Mouse (Mus musculus): ENCODE data around the gene Mfsd4b2. TPM values are rescaled to one million over a fixed set of nuclear protein-coding genes. Genes with fewer than 3 reads are reported as not detected.
"Not testable (repeated sequence)": the region's sequence is repeated elsewhere in the genome, so short reads cannot be mapped to it uniquely, and the experiment has no call there.

Gene Mfsd4b2
- not detected in 2 replicates for polyA plus RNA-seq (2015; fragmentation: Nextera tagmentation; extraction: Ambion mirVana)

DNA sequence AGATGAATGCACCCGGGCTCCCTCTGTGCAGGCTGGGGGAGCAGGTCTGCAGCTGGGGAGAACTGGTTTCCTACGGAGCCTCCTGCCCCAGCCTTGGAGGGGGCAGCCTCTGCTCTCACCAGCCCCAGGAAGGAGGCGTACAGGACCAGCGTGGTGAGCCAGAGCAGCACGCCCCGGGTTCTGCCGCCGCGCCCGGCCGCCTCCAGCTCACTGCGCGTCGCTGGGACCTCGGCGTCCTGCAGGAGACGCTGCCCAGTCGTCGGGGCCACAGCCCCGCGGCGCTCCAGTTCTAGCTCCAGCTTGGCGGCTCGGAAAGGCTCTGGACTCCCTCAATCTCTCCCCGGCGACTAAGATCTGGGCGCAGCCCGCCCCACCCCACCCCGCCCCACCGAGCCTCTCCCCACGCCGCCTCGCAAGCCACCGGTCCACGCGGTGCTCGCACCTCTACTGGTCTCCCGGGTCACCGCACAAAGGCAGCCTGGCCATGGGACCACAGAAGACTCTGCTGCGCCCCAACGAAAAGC lies at the start of gene Mfsd4b2:
Gene Mfsd4b2 (minus strand): TSS at position 308 of the 524 bp plus-strand sequence.
- peak; percentile 70; the same call in 1 of the 2 replicates for ATAC-seq (replicated peaks)
- Histone ChIP-seq H3K4me3 (peak within 1 kb of the TSS; percentile 38), H3K4me1 (0 out of 2 replicates have a peak, but pooled peaks cover 5% of the 10 kb centered on the region), H3K9ac (replicated peaks) (peak within 1 kb of the TSS; percentile 35), H3K27me3 (peaks cover 12% of the 10 kb centered on the region; the same call in 1 of the 2 replicates), H3K9me3 (no peaks in the 10 kb centered on the region), H3K4me2 (replicated peaks) (peak within 1 kb of the TSS; percentile 72), H3K27ac (replicated peaks) (no peak within 1 kb of the TSS), H3K36me3 (no peaks in the 10 kb centered on the region)
- WGBS: 2% methylated on average over 41 of the region's 41 CpGs

GRCm38 (mm10) chr10:39975771-39976170 lies 49.0 kb upstream of the Mfsd4b2 start:
- 39% methylated on average over 2 of the region's 2 CpGs for WGBS
- Histone ChIP-seq H3K4me2 (replicated peaks) (no peak overlapping the region), H3K9ac (replicated peaks) (no peak overlapping the region), H3K9me3 (peaks cover 6% of the 10 kb centered on the region; the same call in 1 of the 2 replicates), H3K27ac (replicated peaks) (no peak overlapping the region), H3K27me3 (no peaks in the 10 kb centered on the region), H3K4me3 (no peak overlapping the region), H3K36me3 (no peaks in the 10 kb centered on the region), H3K4me1 (no peaks in the 10 kb centered on the region)
- ATAC-seq (replicated peaks): no peak

- ATAC-seq (replicated peaks): no peak
- H3K9ac ChIP-seq (replicated peaks): no peak overlapping the region
- no peaks in the 10 kb centered on the region for H3K27me3 ChIP-seq
- no peak overlapping the region for H3K27ac ChIP-seq (replicated peaks)
- no peak overlapping the region for H3K4me3 ChIP-seq
- no peaks in the 10 kb centered on the region for H3K4me1 ChIP-seq
- no peak overlapping the region for H3K4me2 ChIP-seq (replicated peaks)
- WGBS: 67% methylated on average over 11 of the region's 11 CpGs
- peaks cover 6% of the 10 kb centered on the region; the same call in 1 of the 2 replicates for H3K9me3 ChIP-seq
- H3K36me3 ChIP-seq: no peaks in the 10 kb centered on the region
Measured at GRCm38 (mm10) chr10:39974982-39975381, 48.3 kb upstream of the Mfsd4b2 start.

GRCm38 (mm10) chr10:39967512-39967911 lies 40.8 kb upstream of the Mfsd4b2 start:
- Histone ChIP-seq H3K4me1 (no peaks in the 10 kb centered on the region), H3K4me2 (replicated peaks) (no peak overlapping the region), H3K4me3 (no peak overlapping the region), H3K27ac (replicated peaks) (no peak overlapping the region), H3K27me3 (no peaks in the 10 kb centered on the region), H3K36me3 (no peaks in the 10 kb centered on the region), H3K9me3 (no peaks in the 10 kb centered on the region), H3K9ac (replicated peaks) (no peak overlapping the region)
- ATAC-seq (replicated peaks): no peak
- WGBS: 89% methylated on average over 3 of the region's 3 CpGs

DNA sequence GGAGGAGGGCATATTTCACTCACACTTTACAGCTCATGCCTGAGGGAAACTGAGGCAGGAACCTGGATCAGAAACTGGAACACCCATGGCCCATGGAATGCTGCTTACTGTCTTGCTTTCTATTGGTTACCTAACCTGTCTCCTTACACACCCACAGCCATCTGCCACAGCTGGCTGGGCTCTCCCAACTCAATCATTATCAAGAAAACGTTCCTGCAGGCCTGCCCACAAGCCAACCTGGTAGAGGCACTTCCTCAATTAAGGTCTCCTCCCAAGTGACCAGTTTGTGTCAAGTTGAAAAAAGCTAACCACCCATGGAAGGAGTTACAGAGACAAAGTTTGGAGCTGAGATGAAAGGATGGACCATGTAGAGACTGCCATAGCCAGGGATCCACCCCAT lies 35.2 kb upstream of the Mfsd4b2 start:
- no peaks in the 10 kb centered on the region for H3K9me3 ChIP-seq
- WGBS: 47% methylated on average over 1 of the region's 1 CpGs
- H3K4me1 ChIP-seq: peaks cover 8% of the 10 kb centered on the region; the same call in 1 of the 2 replicates
- no peaks in the 10 kb centered on the region for H3K27me3 ChIP-seq
- no peak for ATAC-seq (replicated peaks)
- H3K4me2 ChIP-seq (replicated peaks): no peak overlapping the region
- H3K4me3 ChIP-seq: no peak overlapping the region
- no peak overlapping the region for H3K9ac ChIP-seq (replicated peaks)
- H3K36me3 ChIP-seq: no peaks in the 10 kb centered on the region
- no peak overlapping the region for H3K27ac ChIP-seq (replicated peaks)

DNA sequence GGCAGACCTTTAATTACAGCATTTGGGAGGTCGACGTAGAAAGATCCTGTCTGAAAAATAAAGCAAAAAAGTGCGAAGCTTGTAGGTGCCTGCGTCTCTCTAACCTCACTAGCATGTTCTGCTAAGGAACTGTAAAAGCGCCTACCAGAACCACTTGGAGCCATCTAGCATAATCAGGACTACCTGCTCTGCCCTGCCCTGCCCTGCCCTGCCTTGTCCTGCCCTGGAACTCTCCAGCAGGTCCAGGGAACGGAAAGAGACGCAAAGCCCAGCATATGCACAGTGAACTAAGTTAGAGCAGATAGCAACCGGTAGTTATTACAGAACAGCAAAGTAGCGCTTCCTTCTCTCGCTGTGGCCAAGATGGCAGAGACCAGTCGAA lies 33.7 kb upstream of the Mfsd4b2 start:
- Histone ChIP-seq H3K4me2 (replicated peaks) (peak overlapping the region; percentile 88), H3K27me3 (no peaks in the 10 kb centered on the region), H3K9ac (replicated peaks) (no peak overlapping the region), H3K9me3 (no peaks in the 10 kb centered on the region), H3K36me3 (no peaks in the 10 kb centered on the region), H3K4me1 (peaks cover 8% of the 10 kb centered on the region; the same call in 1 of the 2 replicates), H3K4me3 (peak overlapping the region; percentile 48), H3K27ac (replicated peaks) (no peak overlapping the region)
- peak; percentile 74 for ATAC-seq (replicated peaks)
- 42% methylated on average over 11 of the region's 11 CpGs for WGBS

DNA sequence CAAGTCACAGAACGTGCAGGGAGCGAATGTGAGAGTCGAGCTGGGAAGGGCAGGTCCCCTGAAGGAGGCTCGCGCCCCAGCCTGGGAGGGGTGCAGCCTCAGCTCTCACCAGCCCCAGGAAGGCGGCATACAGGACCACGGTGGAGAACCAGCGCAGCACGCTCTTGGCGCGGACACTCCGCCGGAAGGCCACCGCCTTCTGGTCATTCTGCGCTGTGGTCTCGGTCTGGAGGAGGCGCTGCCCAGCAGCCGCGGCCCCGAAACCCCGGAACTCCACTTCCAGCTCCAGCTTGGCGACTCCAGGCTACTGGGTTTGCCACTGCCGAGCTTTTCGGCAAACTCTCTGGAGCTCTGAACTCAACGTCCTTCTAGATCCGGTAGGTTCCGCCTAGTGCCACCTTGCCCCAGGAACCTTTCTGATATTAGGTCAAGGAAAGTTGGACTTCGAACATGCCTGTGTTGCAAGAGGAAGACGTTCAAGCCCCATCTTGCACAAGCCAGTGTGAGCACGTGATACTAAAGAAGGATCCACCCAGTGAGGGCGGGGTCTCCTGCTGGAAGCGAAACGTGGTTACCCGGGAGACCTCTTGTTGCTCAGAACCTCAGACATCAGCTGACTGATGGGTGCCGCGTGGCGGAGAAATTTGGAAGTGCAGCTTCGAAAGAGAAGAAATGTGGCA lies 33.2 kb upstream of the Mfsd4b2 start, which contains the start of gene Mfsd4b3:
Gene Mfsd4b3 (minus strand): TSS at position 393 of the 680 bp plus-strand sequence.
- WGBS: under 1% methylated on average over 38 of the region's 38 CpGs
- peak within 1 kb of the TSS; percentile 43 for H3K9ac ChIP-seq (replicated peaks)
- ATAC-seq (replicated peaks): peak; percentile 99
- no peaks in the 10 kb centered on the region for H3K27me3 ChIP-seq
- no peaks in the 10 kb centered on the region for H3K9me3 ChIP-seq
- H3K4me2 ChIP-seq (replicated peaks): peak within 1 kb of the TSS; percentile 88
- no peak within 1 kb of the TSS for H3K27ac ChIP-seq (replicated peaks)
- peaks cover 8% of the 10 kb centered on the region; the same call in 1 of the 2 replicates for H3K4me1 ChIP-seq
- peak within 1 kb of the TSS; percentile 48 for H3K4me3 ChIP-seq
- no peaks in the 10 kb centered on the region for H3K36me3 ChIP-seq

- Histone ChIP-seq H3K27ac (replicated peaks) (no peak overlapping the region), H3K4me3 (no peak overlapping the region), H3K4me1 (peaks cover 8% of the 10 kb centered on the region; the same call in 1 of the 2 replicates), H3K4me2 (replicated peaks) (no peak overlapping the region), H3K36me3 (no peaks in the 10 kb centered on the region), H3K27me3 (no peaks in the 10 kb centered on the region), H3K9me3 (no peaks in the 10 kb centered on the region), H3K9ac (replicated peaks) (no peak overlapping the region)
- 66% methylated on average over 4 of the region's 4 CpGs for WGBS
- ATAC-seq (replicated peaks): no peak
Measured at GRCm38 (mm10) chr10:39958266-39958665, 31.5 kb upstream of the Mfsd4b2 start.

- H3K4me3 ChIP-seq: no peak overlapping the region
- ATAC-seq (replicated peaks): no peak
- no peak overlapping the region for H3K27ac ChIP-seq (replicated peaks)
- no peaks in the 10 kb centered on the region for H3K27me3 ChIP-seq
- no peak overlapping the region for H3K9ac ChIP-seq (replicated peaks)
- H3K4me2 ChIP-seq (replicated peaks): no peak overlapping the region
- H3K36me3 ChIP-seq: no peaks in the 10 kb centered on the region
- WGBS: 48% methylated on average over 2 of the region's 2 CpGs
- peaks cover 8% of the 10 kb centered on the region; the same call in 1 of the 2 replicates for H3K4me1 ChIP-seq
- H3K9me3 ChIP-seq: no peaks in the 10 kb centered on the region
Measured at GRCm38 (mm10) chr10:39956340-39956878, 29.7 kb upstream of the Mfsd4b2 start.

DNA sequence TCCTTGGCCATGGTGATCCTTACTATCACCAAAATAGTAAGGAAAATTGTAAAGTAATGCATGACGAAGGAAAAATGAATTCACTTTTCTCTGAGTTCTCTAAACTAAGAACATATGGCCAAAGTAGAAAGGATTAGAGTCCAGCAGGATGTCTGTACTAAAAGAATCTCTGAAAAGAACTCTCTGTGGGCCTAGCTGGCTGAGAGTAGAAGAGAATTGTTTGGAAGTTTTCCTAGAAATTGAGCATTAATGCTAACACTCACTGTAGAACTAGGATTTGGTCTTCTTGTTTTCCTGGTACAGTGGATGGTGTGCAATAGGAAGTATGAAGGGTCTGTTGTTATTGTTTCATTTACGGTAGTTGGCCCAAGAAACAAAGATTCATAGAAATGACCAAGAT lies 28.4 kb upstream of the Mfsd4b2 start:
- H3K4me3 ChIP-seq: no peak overlapping the region
- no peak overlapping the region for H3K27ac ChIP-seq (replicated peaks)
- H3K9ac ChIP-seq (replicated peaks): no peak overlapping the region
- H3K4me2 ChIP-seq (replicated peaks): no peak overlapping the region
- no peaks in the 10 kb centered on the region for H3K27me3 ChIP-seq
- ATAC-seq (replicated peaks): no peak
- no peaks in the 10 kb centered on the region for H3K9me3 ChIP-seq
- WGBS: 81% methylated on average over 2 of the region's 2 CpGs
- H3K4me1 ChIP-seq: 0 out of 2 replicates have a peak, but pooled peaks cover 5% of the 10 kb centered on the region
- no peaks in the 10 kb centered on the region for H3K36me3 ChIP-seq

DNA sequence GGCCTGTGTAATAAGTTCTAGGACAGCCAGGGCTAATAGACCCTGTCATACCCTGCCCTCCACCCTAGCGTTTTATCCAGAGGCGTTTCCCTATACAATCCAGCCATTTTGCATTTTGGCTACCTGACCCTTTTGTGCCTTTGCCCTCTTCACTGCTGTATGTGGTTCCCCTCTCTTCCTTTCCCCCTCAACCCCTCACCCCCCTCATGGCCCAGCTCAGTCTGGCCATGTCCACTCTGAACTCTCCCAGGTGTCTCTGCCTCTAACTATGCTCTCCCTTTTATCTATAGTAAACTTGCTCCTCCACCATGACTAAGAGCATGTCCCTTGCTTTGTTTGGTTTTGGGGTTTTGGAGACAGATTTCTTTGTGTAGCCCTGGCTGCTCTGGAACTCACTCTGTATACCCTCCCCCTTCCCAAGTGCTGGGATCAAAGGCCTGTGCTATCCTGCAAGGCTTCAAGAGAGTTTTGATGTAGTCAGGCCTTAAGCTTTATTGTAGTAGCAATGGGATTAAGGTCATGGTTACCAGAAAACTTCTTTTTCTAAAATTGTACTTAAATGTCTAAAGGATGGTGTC lies 22.7 kb upstream of the Mfsd4b2 start:
- WGBS: 85% methylated on average over 2 of the region's 2 CpGs
- H3K27ac ChIP-seq (replicated peaks): no peak overlapping the region
- ATAC-seq (replicated peaks): no peak
- H3K36me3 ChIP-seq: no peaks in the 10 kb centered on the region
- no peaks in the 10 kb centered on the region for H3K4me1 ChIP-seq
- H3K4me3 ChIP-seq: no peak overlapping the region
- no peaks in the 10 kb centered on the region for H3K9me3 ChIP-seq
- H3K4me2 ChIP-seq (replicated peaks): no peak overlapping the region
- no peak overlapping the region for H3K9ac ChIP-seq (replicated peaks)
- H3K27me3 ChIP-seq: no peaks in the 10 kb centered on the region

DNA sequence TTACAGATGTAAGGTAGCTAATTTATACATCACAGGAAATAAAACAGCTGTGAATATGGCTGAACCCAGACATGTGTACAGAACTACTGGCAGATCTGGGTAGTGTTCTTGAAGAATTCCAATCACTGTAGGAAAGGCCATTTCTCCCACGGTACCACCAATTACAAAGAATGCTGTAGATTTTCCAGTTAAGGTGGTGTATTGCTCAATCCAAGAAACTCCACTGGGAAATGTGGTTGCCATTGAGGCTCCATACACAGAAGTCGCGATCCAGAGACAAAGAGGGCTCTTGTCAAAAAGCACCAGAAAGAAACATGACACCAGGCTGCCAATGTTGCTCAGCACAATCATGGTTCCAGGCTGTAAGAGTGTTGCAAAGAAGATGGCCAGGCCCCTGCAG lies 20.5 kb upstream of the Mfsd4b2 start:
- ATAC-seq (replicated peaks); H3K4me3 ChIP-seq; H3K4me1 ChIP-seq; H3K4me2 ChIP-seq (replicated peaks); H3K36me3 ChIP-seq; H3K27ac ChIP-seq (replicated peaks); H3K9me3 ChIP-seq; H3K9ac ChIP-seq (replicated peaks); H3K27me3 ChIP-seq: not testable (repeated sequence)
- 82% methylated on average over 3 of the region's 3 CpGs for WGBS

All from forebrain, embryonic 15.5 days (tissue).